Mouse (Mus musculus): Measurements from ENCODE around the gene Noto.
"Not testable (repeated sequence)": the region's sequence is repeated elsewhere in the genome, so short reads cannot be mapped to it uniquely, and the experiment has no call there.

Noto gene

DNA sequence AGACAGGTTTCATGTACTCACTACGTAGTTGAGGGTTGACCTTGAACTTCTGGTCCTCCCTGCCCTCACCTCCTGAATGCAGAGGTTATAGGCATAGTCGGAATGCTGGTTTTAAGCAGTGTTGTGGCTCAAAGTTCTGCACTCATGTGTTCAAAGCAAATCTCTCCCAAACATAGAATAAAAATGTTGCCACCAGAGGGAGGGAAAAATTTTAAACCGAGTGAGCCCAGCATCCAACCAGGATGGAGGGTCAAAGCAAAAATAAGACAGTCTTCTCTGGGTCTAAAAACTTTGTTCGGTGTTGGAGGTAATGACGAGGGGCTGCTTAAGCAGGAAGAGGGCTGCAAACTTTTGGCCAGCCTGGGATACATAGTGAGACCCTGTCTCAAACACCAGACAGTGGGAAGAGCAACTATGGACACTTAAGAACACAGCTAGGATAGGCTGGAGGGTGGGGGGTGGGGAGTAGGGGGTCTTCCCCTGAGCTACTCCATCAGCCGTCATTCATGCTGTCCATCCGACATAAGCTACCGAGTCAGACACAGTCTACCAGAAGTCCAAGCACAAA, 7.7 kb downstream of the Noto start:
- no peak for DNase-seq (ENCODE audit: low read depth in 2 of 2, low spot score in 2 of 2)

DNA sequence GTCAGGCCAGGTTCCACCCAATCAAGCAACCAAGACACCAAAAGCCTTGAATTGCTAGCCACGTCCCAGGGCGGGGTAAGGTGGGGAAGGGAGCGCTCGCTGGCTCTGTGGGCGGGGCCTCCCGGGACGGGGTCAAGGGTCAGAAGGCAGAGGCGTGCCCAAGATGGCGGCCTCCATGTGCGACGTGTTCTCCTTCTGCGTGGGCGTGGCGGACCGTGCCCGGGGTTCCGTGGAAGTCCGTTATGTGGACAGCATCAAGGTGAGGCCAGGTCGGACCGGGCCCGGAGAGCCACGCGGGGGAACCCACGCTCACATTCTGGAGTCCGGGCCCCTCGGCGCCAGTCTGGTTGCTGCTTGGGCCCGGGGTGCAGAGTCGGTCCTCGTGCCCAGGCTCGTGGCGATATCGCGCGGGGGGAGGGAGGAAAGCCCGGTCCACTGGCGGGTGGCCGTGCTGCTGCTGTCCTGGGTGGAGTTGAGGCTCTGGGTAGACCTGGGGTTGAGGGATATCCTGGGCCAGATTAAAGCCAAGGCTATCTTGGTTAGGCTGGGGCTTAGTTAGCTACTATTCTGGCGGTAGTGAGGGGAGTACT, 8.3 kb downstream of the Noto start, which contains the start of gene Smyd5:
TSS of gene Smyd5 (plus strand) at position 148 of the 590 bp plus-strand sequence.
- DNase-seq (ENCODE audit: low read depth in 2 of 2, low spot score in 2 of 2): peak; percentile 78 to 88

- DNase-seq (ENCODE audit: low read depth in 2 of 2, low spot score in 2 of 2): no peak
Measured at GRCm38 (mm10) chr6:85433865-85434264, 10.2 kb downstream of the Noto start.

DNA sequence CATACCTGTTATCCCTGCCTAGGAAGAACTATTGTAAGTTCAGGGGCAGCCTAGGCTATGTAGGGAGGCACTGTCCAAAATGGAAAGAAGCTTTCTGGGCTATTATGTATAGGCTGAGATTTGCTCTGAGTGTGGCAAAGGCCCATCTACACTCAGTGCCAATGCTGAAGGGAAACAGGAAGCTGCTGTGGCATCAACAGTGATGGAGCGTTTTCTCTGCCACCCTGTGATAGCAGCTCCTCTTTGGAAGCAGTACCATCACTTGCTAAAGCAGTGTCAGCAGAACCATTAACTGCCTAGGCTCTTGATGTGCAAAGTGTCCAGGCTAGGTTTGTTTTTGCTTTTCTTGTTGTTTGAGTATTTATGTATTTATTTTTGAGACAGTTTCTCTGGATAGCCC, 12.5 kb downstream of the Noto start:
- no peak for DNase-seq (ENCODE audit: low read depth in 2 of 2, low spot score in 2 of 2)

GRCm38 (mm10) chr6:85436631-85437030, 12.9 kb downstream of the Noto start:
- no peak for DNase-seq (ENCODE audit: low read depth in 2 of 2, low spot score in 2 of 2)

GRCm38 (mm10) chr6:85441142-85441541, 17.5 kb downstream of the Noto start:
- DNase-seq (ENCODE audit: low read depth in 2 of 2, low spot score in 2 of 2): no peak

GRCm38 (mm10) chr6:85443488-85444233, 20.0 kb downstream of the Noto start:
- no peak for DNase-seq (ENCODE audit: low read depth in 2 of 2, low spot score in 2 of 2)

DNA sequence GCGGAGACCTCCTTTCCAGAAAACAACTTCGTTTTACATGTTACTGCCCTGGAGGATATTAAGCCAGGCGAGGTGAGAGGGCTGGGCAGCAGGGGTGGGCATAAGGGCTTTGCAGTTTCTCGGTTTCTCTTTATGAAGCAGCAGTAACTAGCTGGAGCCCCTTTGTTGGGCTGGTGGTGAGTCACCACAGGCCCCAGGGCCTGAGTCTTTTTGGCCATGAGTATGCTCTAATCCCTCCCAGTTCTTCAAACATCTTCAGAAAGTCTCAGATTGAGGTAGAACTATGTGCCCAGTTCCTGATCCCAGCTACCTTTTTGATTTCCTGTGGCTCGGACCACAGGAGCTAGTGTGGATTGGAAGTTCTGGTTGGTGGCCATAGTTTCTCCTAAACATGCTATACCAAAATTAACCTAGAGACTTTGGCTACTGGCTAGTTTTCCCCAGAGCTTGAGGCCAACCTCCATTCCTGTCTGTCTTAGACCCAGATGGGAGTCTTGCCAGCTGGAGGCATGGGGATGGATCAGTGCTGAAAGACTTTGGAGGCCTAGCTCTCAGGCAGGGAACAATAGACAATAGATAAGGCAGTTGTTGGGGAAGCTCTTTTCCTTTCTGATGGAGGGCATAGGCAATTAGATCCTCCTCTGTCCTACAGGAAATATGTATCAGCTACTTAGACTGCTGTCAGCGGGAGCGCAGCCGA, 20.7 kb downstream of the Noto start:
- no peak for DNase-seq (ENCODE audit: low read depth in 2 of 2, low spot score in 2 of 2)

- DNase-seq (ENCODE audit: low read depth in 2 of 2, low spot score in 2 of 2): no peak
Measured at GRCm38 (mm10) chr6:85445286-85445685, 21.6 kb downstream of the Noto start.

DNA sequence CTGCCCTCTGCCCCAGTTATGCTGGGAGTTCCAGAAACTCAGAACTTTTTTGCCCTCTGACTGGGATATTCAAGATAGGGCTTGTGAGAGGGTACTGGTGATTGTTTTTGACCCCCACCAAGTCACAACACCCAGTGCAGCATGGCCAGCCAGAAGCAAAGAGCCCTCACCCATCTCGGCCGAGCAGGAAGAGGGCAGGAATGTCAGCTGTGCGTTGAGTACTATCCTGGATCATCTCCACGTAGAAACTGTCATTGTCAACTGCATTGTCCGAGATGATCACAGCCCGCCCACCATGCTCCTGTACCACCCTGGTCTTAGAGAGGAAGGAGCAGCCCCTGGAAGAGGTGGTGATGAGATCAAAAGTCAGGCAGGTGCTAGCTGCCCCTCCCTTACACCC, 23.7 kb downstream of the Noto start:
- DNase-seq (ENCODE audit: low read depth in 2 of 2, low spot score in 2 of 2): no peak

- DNase-seq (ENCODE audit: low read depth in 2 of 2, low spot score in 2 of 2): not testable (repeated sequence)
Measured at GRCm38 (mm10) chr6:85450140-85450539, 26.5 kb downstream of the Noto start.

- peak; percentile 96 for DNase-seq (ENCODE audit: low read depth in 2 of 2, low spot score in 2 of 2)
Measured at GRCm38 (mm10) chr6:85450697-85451663, 27.3 kb downstream of the Noto start, which contains the start of gene Cct7. Gene Cct7, plus strand, starts transcription at chr6:85451514.

DNA sequence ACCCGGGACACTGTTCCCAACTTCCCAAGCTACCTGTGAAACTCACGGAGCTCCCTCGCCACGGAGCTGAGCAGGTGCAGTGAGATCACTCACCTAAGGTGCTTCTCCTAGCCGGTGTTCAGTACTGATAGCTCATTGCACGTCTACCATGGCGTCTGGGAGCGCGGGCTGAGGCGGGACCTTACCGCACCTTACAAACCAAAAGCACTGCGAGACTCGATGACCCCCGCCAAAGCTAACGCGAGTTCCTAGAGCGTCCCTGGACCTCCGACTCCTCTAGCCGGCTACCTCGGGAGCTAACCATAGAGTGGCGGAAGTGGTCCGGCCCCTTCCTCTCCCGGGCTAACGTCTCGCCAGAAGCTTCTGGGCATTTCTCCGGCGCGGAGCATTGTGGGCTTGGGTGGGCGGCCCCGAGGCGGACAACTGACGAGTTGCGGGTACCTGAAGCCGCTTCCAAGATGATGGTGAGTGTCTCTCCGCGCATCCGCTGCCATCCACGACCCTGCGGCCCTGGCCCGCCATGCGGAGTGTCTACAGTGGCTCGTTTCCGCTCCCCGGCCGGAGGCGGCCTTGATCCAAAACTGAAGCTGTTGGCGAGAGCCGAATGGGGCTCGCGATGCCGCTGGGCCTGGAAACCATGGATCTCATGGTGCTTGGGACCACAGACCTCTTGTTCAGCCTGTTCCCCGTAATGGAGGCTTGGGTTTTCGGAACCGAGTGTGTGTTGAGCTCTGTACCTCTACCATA, 28.2 kb downstream of the Noto start, which contains the start of gene Pradc1:
TSS of gene Pradc1 (minus strand) at position 307 of the 747 bp plus-strand sequence.
- peak; percentile 92 to 97 for DNase-seq (ENCODE audit: low read depth in 2 of 2, low spot score in 2 of 2)

DNA sequence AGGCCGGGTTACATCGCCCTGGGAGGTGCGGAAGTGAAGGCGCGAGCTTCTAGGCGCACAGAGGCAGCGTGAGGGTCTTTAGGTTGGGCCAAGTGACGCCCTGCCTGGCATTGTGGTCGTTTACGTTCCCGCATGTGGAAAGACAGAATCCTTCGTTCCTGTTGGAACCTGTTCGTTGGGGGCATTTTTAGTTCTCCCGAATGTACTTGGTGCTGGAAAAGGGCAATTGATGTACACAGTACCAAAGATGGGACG, 28.7 kb downstream of the Noto start:
- no peak for DNase-seq (ENCODE audit: low read depth in 2 of 2, low spot score in 2 of 2)

- DNase-seq (ENCODE audit: low read depth in 2 of 2, low spot score in 2 of 2): no peak
Measured at GRCm38 (mm10) chr6:85452816-85453215, 29.1 kb downstream of the Noto start.

- DNase-seq (ENCODE audit: low read depth in 2 of 2, low spot score in 2 of 2): no peak
Measured at GRCm38 (mm10) chr6:85459621-85460020, 35.9 kb downstream of the Noto start.

DNA sequence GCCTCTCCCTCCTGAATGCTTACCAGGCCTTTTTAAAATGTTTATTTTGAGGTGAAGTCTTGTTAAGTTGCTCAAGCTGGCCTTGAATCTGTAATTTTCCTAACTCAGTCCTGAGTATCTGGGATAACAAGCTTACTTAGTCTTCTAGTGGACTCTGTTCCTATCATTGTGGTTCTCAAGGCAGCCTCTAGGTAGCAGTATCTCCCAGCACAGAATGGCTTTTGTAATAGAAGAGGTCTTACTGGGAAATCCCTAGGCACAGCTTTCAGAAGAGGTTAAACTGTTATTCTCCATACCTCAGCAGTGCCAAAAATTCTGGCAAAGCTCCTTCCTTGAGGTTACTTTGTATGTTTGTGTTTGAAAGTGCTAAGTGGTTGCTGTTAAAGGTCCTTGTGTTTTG, 41.7 kb downstream of the Noto start:
- DNase-seq (ENCODE audit: low read depth in 2 of 2, low spot score in 2 of 2): no peak

- no peak for DNase-seq (ENCODE audit: low read depth in 2 of 2, low spot score in 2 of 2)
Measured at GRCm38 (mm10) chr6:85469660-85470430, 46.2 kb downstream of the Noto start.

DNA sequence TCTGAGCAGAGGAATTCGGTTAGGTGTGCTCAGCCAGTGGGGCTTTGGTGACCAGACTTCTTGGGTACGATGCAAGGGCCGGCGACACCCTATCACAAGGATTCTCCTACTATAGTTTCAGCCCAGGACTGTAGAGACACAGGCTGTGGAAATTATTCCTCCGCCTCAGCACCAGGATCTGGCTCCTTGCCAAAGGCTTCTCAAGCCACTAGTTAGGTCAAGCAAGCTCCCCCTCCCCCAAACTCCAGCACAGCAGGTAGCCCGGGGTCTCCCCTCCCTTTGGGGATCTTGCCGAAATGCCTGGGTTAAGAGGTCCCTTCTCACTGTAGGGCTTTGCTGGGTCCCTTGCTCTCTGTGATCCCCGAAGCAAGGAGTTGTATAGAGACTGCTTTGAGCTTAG, 48.3 kb downstream of the Noto start:
- DNase-seq (ENCODE audit: low read depth in 2 of 2, low spot score in 2 of 2): no peak
